Mouse (Mus musculus): ENCODE results near the gene Ikzf1.

- TF ChIP-seq CTCF (IDR thresholded peaks at IDR 0.05; ENCODE audit: borderline replicate concordance, control insufficient read depth, extremely low read depth, insufficient read depth, low read length, poor library complexity) (no peak), POLR2A (IDR thresholded peaks at IDR 0.05; ENCODE audit: control insufficient read depth, extremely low read depth, insufficient read depth, low read length, poor library complexity) (no peak)
Observed at GRCm38 (mm10) chr11:11678972-11679371, 5.8 kb upstream of the Ikzf1 start.
